Comparison of ENCODE assay signal across 21 mouse cellular contexts in the genomic region with DNA sequence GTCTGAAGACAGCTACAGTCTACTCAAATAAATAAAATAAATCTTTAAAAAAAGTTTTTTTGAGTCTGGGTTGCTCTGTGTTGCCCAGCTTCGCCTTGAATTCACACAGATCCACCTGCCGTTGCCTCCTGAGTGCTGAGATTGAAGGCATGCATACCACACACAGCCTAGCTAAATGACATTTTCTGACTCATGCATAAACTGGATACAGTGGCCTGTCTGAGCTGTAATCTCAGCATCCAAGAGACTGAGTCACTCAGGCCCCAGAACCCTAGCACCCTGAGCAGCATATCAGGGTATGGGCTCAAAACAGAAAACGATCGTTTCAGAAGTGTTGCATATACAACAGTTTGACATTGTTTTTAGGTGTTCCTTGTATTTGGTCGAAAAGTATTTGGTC. TPM values are rescaled to one million over a fixed set of nuclear protein-coding genes. Genes with fewer than 3 reads are reported as not detected.
DNase-seq lines count a peak whose midpoint lies in the region; ATAC-seq and TF ChIP-seq lines count a peak whose summit lies in the region.
"Had no signal": no experiment of that assay in that cellular context is flagged by ENCODE, and none has a peak within 500 bp of the region (broad histone marks: within the 10 kb centered on the region; RNA-seq: fewer than 3 reads in every experiment).

No protein-coding gene starts in this region.

- DNase-seq in forebrain, postnatal 0 days: no peak
- no peak for DNase-seq in stomach, postnatal 0 days (ENCODE audit: low spot score)
- DNase-seq in limb, embryonic 10.5 days (ENCODE audit: low spot score): no peak
- DNase-seq: adrenal gland, postnatal 14 days; cerebellum, adult 18-20 months; cerebellum, adult 9-11 months; cerebellum, postnatal 36 days; gastrocnemius, postnatal 10 days; heart, adult 18-20 months; heart, postnatal 10 days; heart, postnatal 4 days had no signal

- TF ChIP-seq EP300 in stomach, postnatal 0 days (optimal IDR thresholded peaks at IDR 0.05): no peak

- H3K27me3 ChIP-seq in forebrain, embryonic 12.5 days: no peaks in the 10 kb centered on the region
- H3K27me3 ChIP-seq in forebrain, postnatal 0 days (ENCODE audit: insufficient read depth, low read length): no peaks in the 10 kb centered on the region
- no peaks in the 10 kb centered on the region for H3K27me3 ChIP-seq in stomach, embryonic 14.5 days (ENCODE audit: control insufficient read depth, insufficient read depth, low read length)
- H3K27me3 ChIP-seq in stomach, postnatal 0 days (ENCODE audit: control insufficient read depth, insufficient read depth, low read length): no peaks in the 10 kb centered on the region
- no peaks in the 10 kb centered on the region for H3K27me3 ChIP-seq in forebrain, embryonic 13.5 days
- H3K27me3 ChIP-seq in limb, embryonic 10.5 days (ENCODE audit: low read depth, poor library complexity, severe bottlenecking): no peaks in the 10 kb centered on the region
- H3K27me3 ChIP-seq: embryonic facial prominence, embryonic 13.5 days; hindbrain, embryonic 13.5 days; intestine, embryonic 15.5 days; Patski had no signal

- no peak overlapping the region for H3K4me2 ChIP-seq in forebrain, embryonic 12.5 days
- H3K4me2 ChIP-seq in forebrain, postnatal 0 days (ENCODE audit: low read depth): no peak overlapping the region
- H3K4me2 ChIP-seq in stomach, embryonic 14.5 days (replicated peaks; ENCODE audit: low read depth, low read length): no peak overlapping the region
- H3K4me2 ChIP-seq in stomach, postnatal 0 days (replicated peaks; ENCODE audit: low read depth): no peak overlapping the region
- H3K4me2 ChIP-seq in forebrain, embryonic 13.5 days: 0 out of 2 replicates have a peak overlapping the region, but pooled peaks have one; percentile 30
- H3K4me2 ChIP-seq: embryonic facial prominence, embryonic 13.5 days; hindbrain, embryonic 13.5 days; intestine, embryonic 15.5 days had no signal

- no peak overlapping the region for H3K4me3 ChIP-seq in forebrain, embryonic 12.5 days (replicated peaks)
- no peak overlapping the region for H3K4me3 ChIP-seq in forebrain, postnatal 0 days (ENCODE audit: low read depth, low read length)
- no peak overlapping the region for H3K4me3 ChIP-seq in stomach, embryonic 14.5 days (ENCODE audit: low read depth, low read length)
- no peak overlapping the region for H3K4me3 ChIP-seq in stomach, postnatal 0 days (ENCODE audit: low read depth, low read length)
- no peak overlapping the region for H3K4me3 ChIP-seq in forebrain, embryonic 13.5 days
- no peak overlapping the region for H3K4me3 ChIP-seq in limb, embryonic 10.5 days
- H3K4me3 ChIP-seq: embryonic facial prominence, embryonic 13.5 days; heart, embryonic 10.5 days; hindbrain, embryonic 13.5 days; intestine, embryonic 15.5 days had no signal

- H3K27ac ChIP-seq in forebrain, embryonic 12.5 days: peak overlapping the region; percentile 83; the same call in 1 of the 2 replicates
- no peak overlapping the region for H3K27ac ChIP-seq in forebrain, postnatal 0 days (ENCODE audit: low read depth, low read length)
- 0 out of 2 replicates have a peak overlapping the region, but pooled peaks have one; percentile 39 for H3K27ac ChIP-seq in stomach, embryonic 14.5 days (ENCODE audit: low read length)
- no peak overlapping the region for H3K27ac ChIP-seq in stomach, postnatal 0 days (replicated peaks)
- H3K27ac ChIP-seq in forebrain, embryonic 13.5 days: peak overlapping the region; percentile 80
- H3K27ac ChIP-seq in limb, embryonic 10.5 days: no peak overlapping the region
- H3K27ac ChIP-seq: embryonic facial prominence, embryonic 13.5 days; heart, embryonic 10.5 days; intestine, embryonic 15.5 days had no signal

- H3K9ac ChIP-seq in forebrain, embryonic 12.5 days: no peak overlapping the region
- H3K9ac ChIP-seq in forebrain, postnatal 0 days: no peak overlapping the region
- H3K9ac ChIP-seq in stomach, embryonic 14.5 days (replicated peaks; ENCODE audit: low read depth, low read length): no peak overlapping the region
- H3K9ac ChIP-seq in stomach, postnatal 0 days (ENCODE audit: low read length): no peak overlapping the region
- H3K9ac ChIP-seq in forebrain, embryonic 13.5 days: no peak overlapping the region
- H3K9ac ChIP-seq: embryonic facial prominence, embryonic 13.5 days; intestine, embryonic 15.5 days had no signal

- H3K9me3 ChIP-seq in forebrain, embryonic 12.5 days: no peaks in the 10 kb centered on the region
- no peaks in the 10 kb centered on the region for H3K9me3 ChIP-seq in forebrain, postnatal 0 days (ENCODE audit: low read length)
- H3K9me3 ChIP-seq in stomach, embryonic 14.5 days (ENCODE audit: control insufficient read depth, low read depth, low read length): no peaks in the 10 kb centered on the region
- H3K9me3 ChIP-seq in stomach, postnatal 0 days (ENCODE audit: control insufficient read depth, low read length): no peaks in the 10 kb centered on the region
- no peaks in the 10 kb centered on the region for H3K9me3 ChIP-seq in forebrain, embryonic 13.5 days (replicated peaks)
- H3K9me3 ChIP-seq in limb, embryonic 10.5 days (replicated peaks): 0 out of 2 replicates have a peak, but pooled peaks cover 2% of the 10 kb centered on the region
- H3K9me3 ChIP-seq: embryonic facial prominence, embryonic 13.5 days; hindbrain, embryonic 13.5 days; intestine, embryonic 15.5 days had no signal

- TF ChIP-seq CTCF in forebrain, postnatal 0 days (IDR thresholded peaks at IDR 0.05; ENCODE audit: low read depth): no peak
- no peak for TF ChIP-seq CTCF in stomach, postnatal 0 days (IDR thresholded peaks at IDR 0.05; ENCODE audit: low read depth)

- peaks cover 45% of the 10 kb centered on the region for H3K36me3 ChIP-seq in forebrain, embryonic 12.5 days (replicated peaks)
- H3K36me3 ChIP-seq in forebrain, postnatal 0 days (ENCODE audit: insufficient read depth): peaks cover 40% of the 10 kb centered on the region
- peaks cover 13% of the 10 kb centered on the region for H3K36me3 ChIP-seq in stomach, embryonic 14.5 days (ENCODE audit: control insufficient read depth, insufficient read depth, low read length)
- H3K36me3 ChIP-seq in stomach, postnatal 0 days (ENCODE audit: control insufficient read depth, insufficient read depth, low read length): no peaks in the 10 kb centered on the region
- peaks cover 34% of the 10 kb centered on the region for H3K36me3 ChIP-seq in forebrain, embryonic 13.5 days (ENCODE audit: poor library complexity, severe bottlenecking)
- H3K36me3 ChIP-seq in limb, embryonic 10.5 days: peaks cover 45% of the 10 kb centered on the region

- no peak for ATAC-seq in forebrain, embryonic 12.5 days (ENCODE audit: low FRiP score)
- ATAC-seq in forebrain, postnatal 0 days: no peak
- no peak for ATAC-seq in stomach, embryonic 14.5 days (ENCODE audit: insufficient number of reproducible peaks, insufficient read depth, low FRiP score, low read depth)
- no peak for ATAC-seq in stomach, postnatal 0 days (ENCODE audit: low FRiP score, low TSS enrichment)
- ATAC-seq in forebrain, embryonic 13.5 days: no peak
- ATAC-seq: activated CD4-positive, CD25-positive, alpha-beta regulatory T cell, adult 4 months; CD4-positive, CD25-positive, alpha-beta regulatory T cell, adult 4 months; Patski had no signal

- peaks cover 14% of the 10 kb centered on the region for H3K4me1 ChIP-seq in forebrain, embryonic 12.5 days
- no peaks in the 10 kb centered on the region for H3K4me1 ChIP-seq in forebrain, postnatal 0 days (ENCODE audit: insufficient read depth)
- no peaks in the 10 kb centered on the region for H3K4me1 ChIP-seq in stomach, embryonic 14.5 days (ENCODE audit: control insufficient read depth, insufficient read depth, low read length)
- H3K4me1 ChIP-seq in stomach, postnatal 0 days (replicated peaks; ENCODE audit: control insufficient read depth, insufficient read depth): no peaks in the 10 kb centered on the region
- peaks cover 20% of the 10 kb centered on the region for H3K4me1 ChIP-seq in forebrain, embryonic 13.5 days
- peaks cover 7% of the 10 kb centered on the region; the same call in 1 of the 2 replicates for H3K4me1 ChIP-seq in limb, embryonic 10.5 days
- H3K4me1 ChIP-seq: embryonic facial prominence, embryonic 13.5 days; intestine, embryonic 15.5 days had no signal

- 76% methylated on average over 5 of the region's 5 CpGs for WGBS in forebrain, embryonic 12.5 days
- WGBS in forebrain, postnatal 0 days: 64% methylated on average over 5 of the region's 5 CpGs
- 87% methylated on average over 5 of the region's 5 CpGs for WGBS in stomach, embryonic 14.5 days
- 72% methylated on average over 5 of the region's 5 CpGs for WGBS in stomach, postnatal 0 days
- 79% methylated on average over 5 of the region's 5 CpGs for WGBS in forebrain, embryonic 13.5 days
- 89% methylated on average over 5 of the region's 5 CpGs for WGBS in limb, embryonic 10.5 days

RNA-seq across cellular contexts. Expression of a gene that starts 13.0 kb away (rescaled TPM):
- 65.0 and 65.2 TPM in 2 replicates for polyA plus RNA-seq in forebrain, embryonic 12.5 days (2016; fragmentation: Nextera tagmentation; extraction: Ambion mirVana)
- 121 and 128 TPM in 2 replicates for total RNA-seq in forebrain, postnatal 0 days (2014; rRNA removed)
- polyA plus RNA-seq in forebrain, postnatal 0 days (2015; fragmentation: Nextera tagmentation; extraction: Ambion mirVana): 153 and 174 TPM in 2 replicates
- polyA plus RNA-seq in stomach, embryonic 14.5 days (2014; fragmentation: Nextera tagmentation; extraction: Ambion mirVana): 79.5 and 80.8 TPM in 2 replicates
- polyA plus RNA-seq in stomach, postnatal 0 days (2015; fragmentation: Nextera tagmentation; extraction: Ambion mirVana): 91.2 and 97.2 TPM in 2 replicates
- 78.7 and 83.5 TPM in 2 replicates for polyA plus RNA-seq in forebrain, embryonic 13.5 days (2015; fragmentation: Nextera tagmentation; extraction: Ambion mirVana)
- 47.9 and 52.9 TPM in 2 replicates for polyA plus RNA-seq in limb, embryonic 10.5 days (2016; fragmentation: Nextera tagmentation; extraction: Ambion mirVana)

RNA-seq across cellular contexts. Expression of a gene that starts 17.6 kb away (rescaled TPM):
- 139 and 142 TPM in 2 replicates for polyA plus RNA-seq in forebrain, embryonic 12.5 days (2016; fragmentation: Nextera tagmentation; extraction: Ambion mirVana)
- total RNA-seq in forebrain, postnatal 0 days (2014; rRNA removed): 67.8 and 79.7 TPM in 2 replicates
- 103 and 106 TPM in 2 replicates for polyA plus RNA-seq in forebrain, postnatal 0 days (2015; fragmentation: Nextera tagmentation; extraction: Ambion mirVana)
- 134 and 137 TPM in 2 replicates for polyA plus RNA-seq in stomach, embryonic 14.5 days (2014; fragmentation: Nextera tagmentation; extraction: Ambion mirVana)
- 64.6 and 65.9 TPM in 2 replicates for polyA plus RNA-seq in stomach, postnatal 0 days (2015; fragmentation: Nextera tagmentation; extraction: Ambion mirVana)
- polyA plus RNA-seq in forebrain, embryonic 13.5 days (2015; fragmentation: Nextera tagmentation; extraction: Ambion mirVana): 151 and 157 TPM in 2 replicates
- 239 and 250 TPM in 2 replicates for polyA plus RNA-seq in limb, embryonic 10.5 days (2016; fragmentation: Nextera tagmentation; extraction: Ambion mirVana)

RNA-seq across cellular contexts. Expression of a gene that starts 35.9 kb away (rescaled TPM):
- polyA plus RNA-seq in forebrain, embryonic 12.5 days (2016; fragmentation: Nextera tagmentation; extraction: Ambion mirVana): 1.8 and 2.2 TPM in 2 replicates
- 3.5 and 5.7 TPM in 2 replicates for total RNA-seq in forebrain, postnatal 0 days (2014; rRNA removed)
- polyA plus RNA-seq in forebrain, postnatal 0 days (2015; fragmentation: Nextera tagmentation; extraction: Ambion mirVana): 1.7 and 2.0 TPM in 2 replicates
- polyA plus RNA-seq in stomach, embryonic 14.5 days (2014; fragmentation: Nextera tagmentation; extraction: Ambion mirVana): 0.13 and 0.41 TPM in 2 replicates
- polyA plus RNA-seq in stomach, postnatal 0 days (2015; fragmentation: Nextera tagmentation; extraction: Ambion mirVana): 1.3 TPM in 2 replicates
- 1.5 and 1.7 TPM in 2 replicates for polyA plus RNA-seq in forebrain, embryonic 13.5 days (2015; fragmentation: Nextera tagmentation; extraction: Ambion mirVana)
- 0.34 and 0.35 TPM in 2 replicates for polyA plus RNA-seq in limb, embryonic 10.5 days (2016; fragmentation: Nextera tagmentation; extraction: Ambion mirVana)
- polyA plus RNA-seq: Patski had no signal

RNA-seq across cellular contexts. Expression of a gene that starts 43.6 kb away (rescaled TPM):
- 9.9 and 10.7 TPM in 2 replicates for polyA plus RNA-seq in forebrain, embryonic 12.5 days (2016; fragmentation: Nextera tagmentation; extraction: Ambion mirVana)
- 46.2 and 60.0 TPM in 2 replicates for total RNA-seq in forebrain, postnatal 0 days (2014; rRNA removed)
- 48.6 and 61.6 TPM in 2 replicates for polyA plus RNA-seq in forebrain, postnatal 0 days (2015; fragmentation: Nextera tagmentation; extraction: Ambion mirVana)
- 12.2 and 15.0 TPM in 2 replicates for polyA plus RNA-seq in stomach, embryonic 14.5 days (2014; fragmentation: Nextera tagmentation; extraction: Ambion mirVana)
- 4.8 and 5.3 TPM in 2 replicates for polyA plus RNA-seq in stomach, postnatal 0 days (2015; fragmentation: Nextera tagmentation; extraction: Ambion mirVana)
- polyA plus RNA-seq in forebrain, embryonic 13.5 days (2015; fragmentation: Nextera tagmentation; extraction: Ambion mirVana): 13.0 and 18.3 TPM in 2 replicates
- 2.0 and 3.2 TPM in 2 replicates for polyA plus RNA-seq in limb, embryonic 10.5 days (2016; fragmentation: Nextera tagmentation; extraction: Ambion mirVana)

Comparison
In these comparisons a context has a peak if more than half of its experiments do, and no peak if none do; other contexts are left out.
1. H3K27ac ChIP-seq: peak in forebrain, embryonic 12.5 days (single experiment), stomach, embryonic 14.5 days (single experiment) and forebrain, embryonic 13.5 days (single experiment); none in forebrain, postnatal 0 days (single experiment), stomach, postnatal 0 days (single experiment) and limb, embryonic 10.5 days (single experiment).